Mouse (Mus musculus) lung, postnatal 14 days (tissue): Measurements from ENCODE around the gene Eif1b.

Experiments
- DNase-seq: peaks from one replicate; pipeline ENCODE4 v3.0.0; 2021

Gene Eif1b

GRCm38 (mm10) chr9:120492010-120492399 is at the start of gene Eif1b:
Gene Eif1b, plus strand, starts transcription at chr9:120492232.
- no peak for DNase-seq

- no peak for DNase-seq
Measured at GRCm38 (mm10) chr9:120444642-120445041, 47.4 kb upstream of the Eif1b start.

DNA sequence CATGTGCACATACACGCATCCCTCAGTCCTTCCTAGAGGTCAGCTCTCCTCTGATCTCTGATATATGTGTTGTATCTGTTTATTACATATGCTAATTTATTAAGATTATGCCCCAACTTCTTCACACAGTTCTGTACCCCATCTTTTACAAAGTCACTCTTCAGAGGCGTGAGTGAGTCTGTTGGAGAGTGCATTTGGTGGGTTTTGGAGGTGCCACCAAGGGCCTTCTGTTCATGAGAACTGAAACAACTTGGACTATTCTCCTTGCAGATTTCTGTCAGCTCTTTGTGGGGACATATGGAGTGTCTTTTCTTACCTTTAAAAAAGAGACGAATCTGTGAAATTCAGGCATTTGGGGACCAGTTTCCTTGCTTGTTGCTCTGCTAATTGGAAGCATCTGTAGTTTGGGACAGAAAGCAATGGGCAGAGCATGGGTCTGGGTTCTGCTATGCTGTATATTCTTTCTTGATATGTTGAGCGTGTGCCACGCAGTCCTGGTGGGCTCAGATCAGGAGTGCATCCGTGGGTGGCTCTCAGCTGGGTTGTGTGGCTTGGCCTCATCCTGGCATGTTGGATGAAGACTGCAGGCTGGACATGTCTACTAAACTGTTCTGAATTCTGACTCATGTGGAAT is 42.2 kb upstream of the Eif1b start:
- DNase-seq = no peak

- no peak for DNase-seq
Measured at GRCm38 (mm10) chr9:120455768-120456655, 36.0 kb upstream of the Eif1b start.

- no peak for DNase-seq
Measured at GRCm38 (mm10) chr9:120470431-120470830, 21.6 kb upstream of the Eif1b start.

DNA sequence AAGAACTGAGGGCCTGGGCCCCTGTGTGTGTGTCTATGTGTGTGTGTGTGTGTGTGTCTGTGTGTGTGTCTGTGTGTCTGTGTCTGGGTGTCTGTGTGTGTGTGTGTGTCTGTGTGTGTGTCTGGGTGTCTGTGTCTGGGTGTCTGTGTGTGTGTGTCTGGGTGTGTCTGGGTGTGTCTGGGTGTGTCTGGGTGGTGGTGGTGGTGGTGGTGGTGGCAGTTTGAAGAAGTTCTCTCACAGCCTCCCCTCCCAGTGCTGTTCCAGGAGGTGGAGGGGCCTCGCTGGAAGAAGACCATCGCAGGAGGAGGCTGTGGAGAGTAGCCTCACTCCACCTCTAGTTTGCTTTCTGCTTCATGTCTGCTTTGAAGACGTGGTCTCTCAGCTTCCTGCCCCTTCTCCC is 10.4 kb upstream of the Eif1b start:
- no peak for DNase-seq

DNA sequence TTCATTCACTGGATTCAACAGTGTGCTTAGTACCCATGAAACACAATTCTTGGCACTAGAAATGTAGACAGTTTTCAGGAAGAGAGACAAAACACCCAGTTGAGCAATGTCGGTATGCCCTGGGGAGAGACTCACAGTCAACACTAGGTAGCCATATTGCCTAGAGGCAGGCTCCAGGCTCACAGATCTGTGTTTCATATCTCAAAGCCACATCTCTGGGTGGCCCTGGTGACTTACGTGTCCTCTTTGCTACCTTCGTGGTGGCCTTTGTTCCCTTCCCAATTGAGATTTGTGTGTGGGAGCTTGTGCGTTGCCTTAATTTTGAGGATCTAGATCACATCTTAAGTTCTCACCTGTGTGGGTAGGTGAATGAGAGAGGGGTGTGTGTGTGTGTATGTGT is 9.7 kb upstream of the Eif1b start:
- DNase-seq = no peak

GRCm38 (mm10) chr9:120483101-120483500 is 8.9 kb upstream of the Eif1b start:
- no peak for DNase-seq

DNA sequence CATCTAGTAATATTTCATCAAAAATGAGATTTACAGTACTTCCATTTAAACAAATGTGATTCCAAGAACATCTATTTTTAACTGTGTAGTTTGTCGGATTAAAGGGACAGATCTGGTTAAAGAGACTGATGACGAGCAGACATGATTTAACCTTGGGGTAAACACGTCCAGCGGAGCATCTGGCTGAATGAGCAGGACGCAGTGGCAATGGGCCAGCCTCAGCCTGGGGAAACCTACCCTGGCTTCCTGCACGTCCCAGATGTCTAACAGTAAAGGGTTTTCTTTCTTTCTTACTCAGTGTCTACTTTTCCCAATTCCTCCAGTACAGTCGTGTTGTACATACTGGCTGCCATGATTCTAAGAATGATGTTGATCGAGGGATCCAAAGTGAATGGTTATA is 5.0 kb upstream of the Eif1b start:
- DNase-seq = no peak

DNA sequence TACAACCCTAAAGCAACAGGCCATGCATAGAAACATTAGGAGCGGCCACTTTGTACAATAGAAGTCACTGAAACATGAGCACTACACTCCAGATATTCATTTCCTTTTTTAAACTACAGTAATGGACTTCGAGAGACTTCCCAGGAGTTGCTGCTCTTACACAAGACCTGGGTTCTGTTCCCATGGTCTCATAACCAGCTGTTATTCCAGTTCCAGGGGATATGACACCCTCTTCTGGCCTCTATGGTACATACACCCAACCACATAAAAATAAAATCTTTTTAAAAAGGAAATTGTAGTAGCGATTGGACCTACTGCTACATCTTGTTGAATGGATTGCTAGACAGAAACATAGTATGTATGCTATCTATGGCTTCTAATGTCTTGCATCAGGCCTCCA is 523 bp upstream of the Eif1b start:
- no peak for DNase-seq

- DNase-seq = peak; percentile 81
Measured at GRCm38 (mm10) chr9:120492400-120493351, 644 bp downstream of the Eif1b start.

DNA sequence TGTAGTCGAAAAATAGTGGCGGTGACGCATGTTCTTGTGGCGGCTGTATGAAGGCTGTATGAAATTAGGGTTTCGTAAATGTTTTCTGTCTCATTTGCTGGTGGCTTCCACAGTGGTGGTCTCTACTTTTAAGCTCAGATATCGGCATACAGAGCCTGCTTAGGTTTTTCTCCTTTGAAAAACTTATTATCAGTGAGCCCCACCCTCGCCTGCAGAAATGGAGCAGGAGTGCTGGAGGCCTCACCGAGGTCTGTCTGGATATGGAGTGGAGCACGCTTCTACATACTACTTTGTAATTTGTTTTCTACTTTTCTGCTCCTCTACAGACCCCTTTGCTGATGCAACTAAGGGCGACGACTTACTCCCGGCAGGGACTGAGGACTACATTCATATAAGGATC is 1.7 kb downstream of the Eif1b start:
- DNase-seq = no peak

DNA sequence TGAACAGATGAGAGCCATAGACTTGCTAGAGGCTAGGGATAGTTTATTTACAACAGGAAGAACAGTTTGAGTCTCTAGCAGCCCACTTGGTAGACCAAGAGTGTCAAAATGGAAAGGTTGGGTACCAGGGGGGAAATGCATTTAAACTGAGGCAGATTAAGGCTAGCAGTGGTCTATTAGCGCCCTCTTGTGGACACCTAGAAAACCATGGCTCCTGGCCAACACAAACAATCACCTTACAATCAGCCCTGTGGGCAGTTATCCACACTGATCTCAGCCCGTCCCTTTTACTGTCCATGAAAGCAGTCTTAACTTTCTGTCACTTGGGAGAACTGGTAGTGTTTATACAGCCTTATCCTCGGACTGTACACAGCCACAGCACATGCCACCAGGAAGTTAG is 4.7 kb downstream of the Eif1b start:
- DNase-seq = peak; percentile 76

- DNase-seq = no peak
Measured at GRCm38 (mm10) chr9:120497983-120498382, 6.0 kb downstream of the Eif1b start.

GRCm38 (mm10) chr9:120501191-120501902 is 9.3 kb downstream of the Eif1b start:
- DNase-seq = no peak

GRCm38 (mm10) chr9:120502013-120502412 is 10.0 kb downstream of the Eif1b start:
- DNase-seq = peak; percentile 82

DNA sequence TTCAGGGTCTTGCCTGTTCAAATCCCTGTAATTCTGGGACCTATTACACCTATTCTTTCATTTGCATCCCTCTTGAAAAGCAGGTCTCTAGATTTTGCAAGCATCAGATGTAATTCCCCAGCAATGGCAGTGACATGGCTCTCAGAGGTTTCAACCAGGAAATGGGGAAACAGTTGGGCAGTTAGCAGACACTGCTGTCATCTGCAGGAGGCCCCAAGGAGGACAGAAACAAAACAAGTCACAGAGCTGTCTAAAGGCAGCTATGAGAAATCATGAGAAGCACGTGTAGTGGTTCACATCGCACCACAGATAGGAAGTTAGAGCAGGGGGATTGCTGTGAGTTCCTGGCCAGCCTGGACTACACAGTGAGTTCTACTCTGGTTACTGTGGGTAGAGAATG is 12.4 kb downstream of the Eif1b start:
- no peak for DNase-seq

DNA sequence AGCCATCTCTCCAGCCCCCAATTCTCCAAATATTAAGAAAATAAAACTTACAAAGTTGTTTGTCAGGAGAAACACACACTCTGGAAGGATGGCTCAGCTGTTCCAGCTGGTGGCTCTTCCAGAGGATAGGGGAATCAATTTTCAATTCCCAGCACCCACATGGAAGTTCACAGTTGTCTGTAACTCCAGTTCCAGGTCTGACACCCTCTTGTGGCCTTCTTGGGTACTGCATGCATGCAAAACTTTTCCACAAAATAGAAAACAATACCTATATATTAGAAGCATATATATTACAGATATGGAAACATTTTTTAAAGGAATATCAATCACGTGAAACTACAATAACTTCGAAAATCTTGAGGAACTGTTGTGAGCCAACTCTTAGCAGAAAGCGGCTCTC is 19.7 kb downstream of the Eif1b start:
- peak; percentile 54 for DNase-seq

DNA sequence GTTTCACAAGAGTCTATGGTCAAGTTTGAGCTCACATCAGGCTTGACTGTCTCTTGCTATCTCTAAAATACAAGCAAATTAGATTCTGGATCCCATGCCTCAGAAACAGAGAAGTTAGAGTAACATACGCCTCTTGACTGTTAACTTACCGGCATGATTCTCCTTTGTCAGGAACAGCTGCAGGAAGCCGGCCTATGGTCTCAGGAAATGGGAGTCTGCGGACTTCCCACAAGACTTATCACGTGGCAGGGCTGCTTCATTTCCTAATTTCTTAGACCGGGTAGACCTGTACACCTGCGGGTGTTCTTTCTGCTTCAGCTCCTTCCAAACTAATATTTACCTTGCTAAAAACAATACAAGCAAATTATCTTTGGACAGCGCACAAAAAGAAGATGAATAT is 24.7 kb downstream of the Eif1b start:
- DNase-seq = no peak

GRCm38 (mm10) chr9:120518946-120519345 is 26.9 kb downstream of the Eif1b start:
- DNase-seq = no peak

DNA sequence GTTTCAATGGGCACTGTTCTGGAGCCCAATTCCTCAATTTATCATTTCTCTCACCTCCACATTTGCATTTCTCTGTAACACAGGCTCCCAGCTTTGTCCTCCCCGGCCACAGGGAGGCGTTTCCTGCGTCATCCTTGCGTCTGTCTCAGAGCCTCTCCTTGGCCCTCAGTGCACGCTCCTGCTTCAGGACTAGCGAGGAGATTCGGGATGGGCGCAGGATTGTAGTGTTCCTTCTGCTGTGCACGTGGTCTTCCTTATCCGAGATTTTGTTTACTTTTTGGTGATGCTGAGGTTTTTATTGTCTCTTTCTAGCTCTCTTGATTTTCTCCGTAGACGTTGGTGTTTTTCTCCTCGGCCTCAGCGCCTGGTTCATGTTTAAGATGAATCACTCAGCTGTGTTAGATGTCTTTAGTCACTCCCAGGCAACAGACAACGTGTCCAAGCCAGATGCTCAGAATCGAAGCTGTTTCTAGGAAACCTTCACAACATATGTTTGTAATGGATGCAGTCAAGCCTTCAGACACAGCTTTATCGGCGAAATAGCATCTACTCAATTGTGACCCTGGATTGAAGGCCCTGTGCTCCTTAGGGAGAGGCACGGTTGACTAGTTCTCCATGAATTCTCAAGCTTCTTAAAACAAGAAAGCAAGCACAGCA is 27.6 kb downstream of the Eif1b start:
- DNase-seq = no peak

- no peak for DNase-seq
Measured at GRCm38 (mm10) chr9:120521161-120521560, 29.1 kb downstream of the Eif1b start.
